Mouse (Mus musculus): ENCODE measurements around the gene H2-DMb1. TPM values are rescaled to one million over a fixed set of nuclear protein-coding genes. Genes with fewer than 3 reads are reported as not detected.

The H2-DMb1 gene
- polyA plus RNA-seq, 1 experiment from 2014 or later, result 26.4 TPM

- no peak overlapping the region for H3K27ac ChIP-seq
- peaks cover 43% of the 10 kb centered on the region for H3K36me3 ChIP-seq (ENCODE audit: inconsistent target)
- WGBS (ENCODE audit: missing documents), result 89% methylated on average over 9 of the region's 9 CpGs
- H3K4me3 ChIP-seq (ENCODE audit: inconsistent target), result no peak overlapping the region
- H3K79me2 ChIP-seq (ENCODE audit: inconsistent target), result peaks cover 68% of the 10 kb centered on the region
Measured at GRCm38 (mm10) chr17:34185526-34185925, 32.7 kb downstream of the H2-DMb1 start.

- peak overlapping the region; percentile 95 for H3K27ac ChIP-seq
- peak overlapping the region; percentile 98 for H3K4me3 ChIP-seq (ENCODE audit: inconsistent target)
- 0% methylated on average over 14 of the region's 14 CpGs for WGBS (ENCODE audit: missing documents)
- peaks cover 81% of the 10 kb centered on the region for H3K79me2 ChIP-seq (ENCODE audit: inconsistent target)
- H3K36me3 ChIP-seq (ENCODE audit: inconsistent target), result peaks cover 52% of the 10 kb centered on the region
Measured at GRCm38 (mm10) chr17:34186885-34187260, 34.0 kb downstream of the H2-DMb1 start.

- under 1% methylated on average over 46 of the region's 46 CpGs for WGBS (ENCODE audit: missing documents)
- Histone ChIP-seq H3K36me3 (ENCODE audit: inconsistent target) (peaks cover 52% of the 10 kb centered on the region), H3K4me3 (ENCODE audit: inconsistent target) (peak within 1 kb of the TSS; percentile 98), H3K79me2 (ENCODE audit: inconsistent target) (peaks cover 86% of the 10 kb centered on the region), H3K27ac (peak within 1 kb of the TSS; percentile 95)
Measured at GRCm38 (mm10) chr17:34187261-34187916, 34.5 kb downstream of the H2-DMb1 start, which contains the start of the genes Tap1 and Psmb9. Gene Tap1 (plus strand): TSS chr17:34187553. Gene Psmb9 (minus strand): TSS chr17:34187764.

GRCm38 (mm10) chr17:34188010-34188409 lies 35.1 kb downstream of the H2-DMb1 start:
- peaks cover 93% of the 10 kb centered on the region for H3K79me2 ChIP-seq (ENCODE audit: inconsistent target)
- peaks cover 52% of the 10 kb centered on the region for H3K36me3 ChIP-seq (ENCODE audit: inconsistent target)
- under 1% methylated on average over 20 of the region's 20 CpGs for WGBS (ENCODE audit: missing documents)
- peak overlapping the region; percentile 95 for H3K27ac ChIP-seq
- peak overlapping the region; percentile 98 for H3K4me3 ChIP-seq (ENCODE audit: inconsistent target)

- Histone ChIP-seq H3K4me3 (ENCODE audit: inconsistent target) (peak overlapping the region; percentile 11; the same call in 1 of the 2 replicates), H3K36me3 (ENCODE audit: inconsistent target) (peaks cover 50% of the 10 kb centered on the region), H3K79me2 (ENCODE audit: inconsistent target) (peaks cover 92% of the 10 kb centered on the region), H3K27ac (no peak overlapping the region)
- WGBS (ENCODE audit: missing documents), result 50% methylated on average over 6 of the region's 6 CpGs
Measured at GRCm38 (mm10) chr17:34188986-34189385, 36.1 kb downstream of the H2-DMb1 start.

- Histone ChIP-seq H3K27ac (no peak overlapping the region), H3K36me3 (ENCODE audit: inconsistent target) (peaks cover 61% of the 10 kb centered on the region), H3K4me3 (ENCODE audit: inconsistent target) (no peak overlapping the region), H3K79me2 (ENCODE audit: inconsistent target) (peaks cover 72% of the 10 kb centered on the region)
- WGBS (ENCODE audit: missing documents), result 88% methylated on average over 13 of the region's 16 CpGs
Measured at GRCm38 (mm10) chr17:34192852-34193251, 40.0 kb downstream of the H2-DMb1 start.

- no peak overlapping the region for H3K27ac ChIP-seq
- peaks cover 61% of the 10 kb centered on the region for H3K36me3 ChIP-seq (ENCODE audit: inconsistent target)
Measured at GRCm38 (mm10) chr17:34193468-34193867, 40.6 kb downstream of the H2-DMb1 start.

GRCm38 (mm10) chr17:34194723-34195122 lies 41.9 kb downstream of the H2-DMb1 start:
- peaks cover 57% of the 10 kb centered on the region for H3K36me3 ChIP-seq (ENCODE audit: inconsistent target)
- H3K4me3 ChIP-seq (ENCODE audit: inconsistent target), result no peak overlapping the region
- no peak overlapping the region for H3K27ac ChIP-seq
- H3K79me2 ChIP-seq (ENCODE audit: inconsistent target), result peaks cover 70% of the 10 kb centered on the region
- 94% methylated on average over 4 of the region's 4 CpGs for WGBS (ENCODE audit: missing documents)

More at GRCm38 (mm10) chr17:34193468-34193867, 40.6 kb downstream of the H2-DMb1 start:
- H3K4me3 ChIP-seq (ENCODE audit: inconsistent target), result no peak overlapping the region
- peaks cover 69% of the 10 kb centered on the region for H3K79me2 ChIP-seq (ENCODE audit: inconsistent target)
- WGBS (ENCODE audit: missing documents), result 89% methylated on average over 8 of the region's 8 CpGs

- Histone ChIP-seq H3K4me3 (ENCODE audit: inconsistent target) (no peak overlapping the region), H3K79me2 (ENCODE audit: inconsistent target) (peaks cover 64% of the 10 kb centered on the region), H3K27ac (no peak overlapping the region), H3K36me3 (ENCODE audit: inconsistent target) (peaks cover 56% of the 10 kb centered on the region)
- WGBS (ENCODE audit: missing documents), result 37% methylated on average over 12 of the region's 12 CpGs
Measured at GRCm38 (mm10) chr17:34196491-34196890, 43.6 kb downstream of the H2-DMb1 start.

GRCm38 (mm10) chr17:34196941-34197894 lies 44.3 kb downstream of the H2-DMb1 start, which contains the start of gene Psmb8:
Gene Psmb8 (plus strand): TSS chr17:34197721.
- Histone ChIP-seq H3K27ac (peak within 1 kb of the TSS; percentile 87), H3K79me2 (ENCODE audit: inconsistent target) (peaks cover 57% of the 10 kb centered on the region), H3K36me3 (ENCODE audit: inconsistent target) (peaks cover 49% of the 10 kb centered on the region), H3K4me3 (ENCODE audit: inconsistent target) (peak within 1 kb of the TSS; percentile 89)
- WGBS (ENCODE audit: missing documents), result 16% methylated on average over 41 of the region's 41 CpGs

GRCm38 (mm10) chr17:34197904-34198520 lies 45.1 kb downstream of the H2-DMb1 start:
- H3K27ac ChIP-seq, result peak overlapping the region; percentile 87
- H3K36me3 ChIP-seq (ENCODE audit: inconsistent target), result peaks cover 41% of the 10 kb centered on the region
- H3K4me3 ChIP-seq (ENCODE audit: inconsistent target), result peak overlapping the region; percentile 89
- under 1% methylated on average over 30 of the region's 32 CpGs for WGBS (ENCODE audit: missing documents)
- H3K79me2 ChIP-seq (ENCODE audit: inconsistent target), result peaks cover 49% of the 10 kb centered on the region

GRCm38 (mm10) chr17:34198521-34198912 lies 45.6 kb downstream of the H2-DMb1 start:
- WGBS (ENCODE audit: missing documents), result 0% methylated on average over 11 of the region's 11 CpGs
- peak overlapping the region; percentile 87 for H3K27ac ChIP-seq
- H3K4me3 ChIP-seq (ENCODE audit: inconsistent target), result peak overlapping the region; percentile 89
- H3K36me3 ChIP-seq (ENCODE audit: inconsistent target), result peaks cover 38% of the 10 kb centered on the region
- H3K79me2 ChIP-seq (ENCODE audit: inconsistent target), result peaks cover 46% of the 10 kb centered on the region

GRCm38 (mm10) chr17:34199050-34199619 lies 46.3 kb downstream of the H2-DMb1 start:
- H3K27ac ChIP-seq, result peak overlapping the region; percentile 87
- peaks cover 40% of the 10 kb centered on the region for H3K79me2 ChIP-seq (ENCODE audit: inconsistent target)
- H3K4me3 ChIP-seq (ENCODE audit: inconsistent target), result peak overlapping the region; percentile 89
- H3K36me3 ChIP-seq (ENCODE audit: inconsistent target), result peaks cover 32% of the 10 kb centered on the region
- WGBS (ENCODE audit: missing documents), result 19% methylated on average over 12 of the region's 12 CpGs

GRCm38 (mm10) chr17:34200047-34200446 lies 47.2 kb downstream of the H2-DMb1 start:
- Histone ChIP-seq H3K36me3 (ENCODE audit: inconsistent target) (peaks cover 26% of the 10 kb centered on the region; the same call in 1 of the 2 replicates), H3K4me3 (ENCODE audit: inconsistent target) (no peak overlapping the region), H3K27ac (no peak overlapping the region), H3K79me2 (ENCODE audit: inconsistent target) (peaks cover 38% of the 10 kb centered on the region)
- 91% methylated on average over 9 of the region's 10 CpGs for WGBS (ENCODE audit: missing documents)

Measured in macrophage (primary cell).